Mouse (Mus musculus) gastrocnemius, postnatal 10 days (tissue): Measurements from ENCODE around the gene Acoxl. TPM values are rescaled to one million over a fixed set of nuclear protein-coding genes. Genes with fewer than 3 reads are reported as not detected.
"Not testable (repeated sequence)": the region's sequence is repeated elsewhere in the genome, so short reads cannot be mapped to it uniquely, and the experiment has no call there.

ENCODE experiments used
- DNase-seq: peaks from one replicate; pipeline ENCODE4 v3.0.0; 2021; ENCODE audit warnings: mixed read lengths
- total RNA-seq, 2 experiments: library from RNA; stranded (reverse); gene quantifications; 2 replicates each; pipeline ENCODE4 v1.2.3; 2021

Gene Acoxl
- total RNA-seq, 2 experiments from 2014 or later = 0.11 to 0.14 TPM

DNA sequence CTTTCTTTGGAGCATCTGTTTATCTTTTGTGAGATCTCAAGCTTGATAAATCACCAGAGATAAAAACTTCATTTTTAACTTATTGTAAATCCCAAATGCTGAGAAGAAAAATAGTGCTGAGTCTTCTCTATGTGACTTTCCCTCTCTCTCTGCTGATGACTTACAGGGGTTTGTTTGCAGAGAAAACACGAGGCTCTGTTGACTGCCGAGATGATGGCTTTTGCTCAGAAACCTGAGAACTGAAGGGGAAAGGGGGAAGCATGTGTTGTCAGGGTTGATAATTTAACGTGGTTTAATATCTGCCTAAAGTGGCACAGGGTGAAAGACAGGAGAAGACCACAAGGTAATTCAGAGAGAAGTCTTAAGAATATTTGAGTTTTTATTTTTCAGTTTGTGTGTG is 245.2 kb downstream of the Acoxl start:
- DNase-seq = no peak

DNA sequence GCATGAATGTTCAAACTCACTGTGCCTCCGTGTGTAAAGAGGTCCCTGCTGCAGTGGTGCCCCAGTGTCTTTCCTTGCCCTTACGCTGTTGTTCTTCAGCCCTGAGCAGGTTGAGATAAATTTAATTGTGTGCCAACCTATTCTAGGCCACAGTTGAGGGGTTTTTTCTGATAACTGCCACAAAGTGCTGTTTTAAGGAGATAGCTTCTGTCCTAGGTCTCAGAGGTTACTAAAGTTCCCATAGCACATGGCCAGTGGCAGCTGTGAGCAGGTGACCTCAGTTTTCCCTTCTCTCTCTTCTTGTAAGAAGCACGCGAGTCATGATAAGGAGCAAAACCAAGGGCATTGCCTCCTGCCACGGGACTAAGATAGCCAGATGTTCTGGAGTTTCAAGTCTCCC is 245.9 kb downstream of the Acoxl start:
- no peak for DNase-seq

DNA sequence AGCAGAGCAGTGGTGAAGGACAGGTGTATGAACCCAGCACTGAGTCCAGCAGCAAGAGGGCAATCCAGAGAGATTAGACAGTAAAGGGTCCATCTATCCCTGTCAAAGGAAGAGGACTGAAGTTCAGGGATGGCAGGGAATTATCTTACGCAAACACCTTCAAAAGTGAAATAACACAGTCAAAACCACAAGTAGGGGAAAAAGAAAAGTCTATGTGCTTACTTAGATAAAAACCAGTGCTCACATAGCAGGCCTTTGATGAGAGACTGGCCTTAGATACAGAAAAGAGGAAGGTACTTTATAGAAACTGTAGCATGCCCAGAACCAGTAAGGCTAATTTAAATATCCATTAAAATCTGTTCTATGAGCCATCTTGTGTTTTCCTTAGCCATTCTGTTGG is 246.8 kb downstream of the Acoxl start:
- DNase-seq = no peak

DNA sequence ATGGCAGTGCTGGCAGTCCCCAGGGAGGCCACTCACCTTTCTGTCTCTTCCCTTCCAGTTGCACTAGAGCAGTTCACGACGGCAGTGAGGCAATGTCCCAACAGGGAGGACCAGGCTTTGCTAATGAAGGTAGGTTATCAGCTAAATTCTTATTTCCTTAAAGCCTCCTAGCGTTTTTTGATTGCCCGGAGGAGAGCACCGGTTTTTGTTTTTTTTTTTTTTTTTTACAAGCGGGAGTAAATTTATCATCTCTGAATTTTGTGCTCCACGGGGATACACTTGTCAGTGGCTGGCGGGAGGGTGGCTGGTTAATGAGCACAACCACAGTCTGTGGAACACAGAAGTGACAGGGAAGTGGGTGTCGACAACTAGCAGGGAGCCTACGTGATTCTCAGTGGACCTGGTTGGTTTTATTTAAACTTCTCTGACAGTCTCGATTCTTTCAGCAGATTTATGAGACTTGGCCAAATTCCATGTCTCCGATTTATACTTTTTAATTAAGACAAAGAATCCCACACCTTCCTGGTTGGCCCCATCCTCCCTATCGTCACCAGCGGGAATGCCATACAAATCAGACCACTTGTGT is 247.7 kb downstream of the Acoxl start:
- no peak for DNase-seq

DNA sequence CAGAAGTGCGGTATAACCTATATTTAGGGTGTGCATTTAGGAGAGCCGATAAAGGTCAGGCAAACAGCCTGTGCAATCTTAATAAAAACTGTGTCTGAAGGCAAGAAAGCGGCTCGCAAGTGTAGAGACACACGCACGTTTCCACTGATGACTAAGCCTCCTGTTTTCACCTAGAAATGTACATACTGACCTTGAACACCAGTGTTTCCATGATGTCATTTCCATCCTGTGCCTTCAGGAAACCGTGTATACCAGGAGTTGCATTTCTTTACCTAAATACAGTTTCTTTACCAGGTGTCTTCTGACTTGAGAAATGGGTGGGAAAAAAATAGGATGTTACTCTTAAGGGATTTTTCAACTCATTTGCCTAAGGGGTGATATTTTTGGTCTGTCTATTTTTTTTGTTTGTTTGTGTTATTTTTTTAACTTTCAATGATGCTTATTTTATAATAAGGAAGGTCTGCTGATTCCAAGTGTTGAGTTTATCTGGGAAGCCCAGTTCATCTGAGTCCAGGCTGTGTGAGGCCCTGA is 248.4 kb downstream of the Acoxl start:
- DNase-seq = no peak

DNA sequence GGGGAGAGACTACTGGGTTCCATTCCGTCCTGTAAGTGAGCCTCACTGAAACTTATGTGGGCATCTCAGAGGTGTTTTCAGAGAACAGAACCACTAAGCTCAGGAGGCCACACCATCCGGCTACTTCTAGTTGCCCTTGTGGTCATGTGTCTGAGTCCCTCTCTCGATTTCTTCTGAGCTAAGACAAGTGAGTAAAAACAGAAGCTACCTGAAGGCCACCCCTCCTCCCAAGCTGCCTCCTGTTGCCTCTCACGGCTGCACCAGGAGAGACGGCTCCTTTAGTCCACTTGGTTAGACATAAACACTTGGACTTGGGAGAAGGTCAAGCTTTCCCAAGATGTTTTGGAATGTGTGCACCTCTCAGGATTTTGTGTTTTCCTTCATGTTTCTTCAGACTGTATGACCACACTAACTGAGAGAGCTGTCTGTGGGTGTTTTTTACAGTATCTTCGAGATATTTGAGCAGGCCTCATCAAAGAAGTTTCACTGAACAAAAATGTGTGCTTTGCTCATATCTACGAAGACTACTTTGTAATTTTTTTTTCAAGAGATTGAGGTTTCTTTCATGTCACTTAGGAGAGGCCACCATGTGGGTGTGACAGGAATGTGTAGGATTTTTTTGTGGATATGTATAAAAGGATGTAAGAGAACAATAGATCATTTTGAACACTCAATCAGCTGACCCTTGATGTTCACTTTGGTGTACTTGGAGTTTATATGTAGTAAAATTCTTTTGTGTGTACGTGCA is 249.3 kb downstream of the Acoxl start:
- no peak for DNase-seq

DNA sequence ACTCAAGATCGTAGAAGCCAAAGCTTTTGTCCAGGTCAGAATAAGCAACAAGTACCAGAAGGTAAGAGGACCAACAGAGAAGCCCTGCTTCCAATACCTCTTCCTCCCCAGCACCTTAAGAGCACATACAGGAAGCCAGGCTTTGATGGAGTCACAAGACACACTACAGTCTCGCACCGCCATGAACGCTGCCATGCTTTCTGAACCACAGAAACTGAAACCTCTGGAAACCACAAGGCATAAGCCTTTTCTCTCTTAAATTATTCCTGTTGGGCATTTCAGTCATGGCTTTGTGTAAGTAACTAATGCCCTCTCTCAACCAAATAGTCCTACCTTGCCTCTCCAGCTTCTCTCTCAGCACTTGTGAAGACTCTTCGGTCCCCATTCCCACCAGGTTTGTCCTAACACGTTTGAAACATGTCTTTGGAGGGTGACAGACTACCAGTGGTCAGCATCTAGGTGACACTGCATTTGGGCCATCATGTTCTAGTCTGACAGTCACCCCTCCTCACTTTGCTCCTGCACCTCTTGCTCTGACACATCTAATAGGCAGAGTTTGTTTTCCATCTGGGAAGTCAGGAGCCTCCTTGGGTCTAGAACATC is 251.7 kb downstream of the Acoxl start:
- no peak for DNase-seq

DNA sequence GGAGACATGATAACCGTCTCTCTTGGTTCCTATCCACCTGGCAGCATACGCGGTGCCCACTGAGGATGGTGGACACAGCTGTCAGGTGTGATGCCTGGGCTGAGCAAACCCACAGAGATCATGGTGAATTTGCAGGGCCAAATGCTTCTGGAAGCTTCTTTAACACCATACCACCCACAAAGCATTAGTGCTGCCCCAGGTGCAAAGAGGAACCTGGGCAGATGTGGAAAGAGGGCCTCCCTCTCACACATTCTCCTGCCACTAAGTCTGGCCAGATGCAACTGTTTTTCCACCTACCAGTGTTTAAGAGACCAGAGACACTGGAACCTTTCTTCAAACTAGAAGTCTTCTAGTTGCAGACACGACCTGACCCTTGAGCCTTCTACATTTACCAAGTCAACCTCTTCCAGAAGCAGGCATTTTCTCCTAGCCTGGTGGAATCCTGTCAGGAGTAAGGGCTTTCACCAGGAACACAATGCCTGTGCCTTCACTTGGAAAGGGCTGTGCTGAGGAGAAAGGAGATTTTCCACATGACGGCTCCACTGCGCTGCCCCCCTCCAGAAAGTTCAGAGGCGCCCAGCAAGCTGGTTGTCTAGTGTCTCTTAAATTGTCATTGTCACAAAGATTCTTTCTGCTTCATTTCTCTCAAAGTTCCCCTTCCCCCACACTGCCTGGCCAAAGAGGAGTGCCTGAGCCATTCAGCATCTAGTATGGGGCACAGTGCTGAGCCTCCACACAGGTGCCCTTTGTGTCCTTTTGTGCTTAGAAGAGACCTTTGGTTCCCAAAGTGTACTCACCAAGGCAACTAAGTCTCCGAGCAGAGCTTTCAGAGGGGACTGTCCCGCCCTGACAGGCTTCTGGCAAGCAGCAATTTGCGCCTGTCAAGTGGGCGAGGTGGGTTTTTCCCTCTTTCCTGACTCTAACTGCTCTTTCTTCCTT is 253.0 kb downstream of the Acoxl start:
- DNase-seq = no peak

DNA sequence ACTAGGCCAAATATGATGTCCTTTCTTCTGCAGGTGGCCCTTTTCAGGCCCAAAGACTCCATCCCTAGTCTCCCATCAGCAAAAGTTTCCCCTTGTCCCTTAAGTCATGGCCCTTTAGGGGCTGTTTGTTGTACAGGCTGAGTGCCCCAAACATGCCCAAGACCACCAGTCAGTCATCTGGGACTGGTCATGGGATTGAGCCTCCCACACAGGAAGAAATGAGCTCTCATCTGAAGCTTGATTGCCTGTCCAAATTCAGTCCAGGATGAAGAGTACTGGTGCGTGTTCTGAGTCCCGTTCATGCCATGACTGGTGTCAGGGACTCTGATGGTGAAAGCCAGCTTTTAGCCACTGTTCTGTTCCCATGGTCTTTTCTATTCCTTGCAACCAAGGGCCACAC is 253.8 kb downstream of the Acoxl start:
- no peak for DNase-seq

DNA sequence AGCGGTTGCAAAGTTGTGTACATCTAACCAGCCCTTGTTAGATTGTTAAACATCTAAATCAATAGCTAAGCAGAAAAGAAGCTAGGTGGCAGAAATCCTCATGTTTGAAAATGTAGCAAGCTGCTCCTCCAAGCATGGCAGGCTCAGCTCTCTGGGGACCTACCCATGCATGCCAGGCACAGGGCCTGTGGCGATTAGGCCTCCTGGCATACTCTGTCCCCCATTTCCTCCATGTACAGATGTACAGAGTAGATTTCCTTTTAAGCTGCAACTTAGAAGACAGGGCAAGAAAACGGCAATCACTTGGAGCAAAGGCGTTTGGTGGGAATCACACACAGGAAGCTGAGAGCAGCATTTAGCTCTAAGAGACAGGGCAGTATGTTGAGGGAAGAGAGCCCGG is 255.5 kb downstream of the Acoxl start:
- no peak for DNase-seq

DNA sequence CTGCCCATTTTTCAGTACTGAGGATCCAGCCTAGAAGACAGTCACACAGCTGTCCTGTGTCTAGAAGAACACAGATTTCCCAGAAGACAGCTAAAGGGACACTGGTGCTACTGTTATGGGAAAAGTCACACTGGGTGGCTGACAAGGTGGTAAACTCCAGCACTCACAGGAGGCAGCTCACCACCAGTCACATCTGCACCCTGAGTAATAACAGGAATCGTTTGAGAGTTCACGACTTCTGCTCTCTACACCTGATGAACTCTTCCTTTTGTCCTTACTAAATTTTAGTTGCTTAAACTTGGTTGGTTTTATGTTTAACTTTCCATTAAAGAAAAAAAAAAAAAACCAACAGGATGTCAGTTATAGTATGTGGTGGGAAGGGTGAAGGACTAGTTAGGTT is 255.9 kb downstream of the Acoxl start:
- DNase-seq = no peak

DNA sequence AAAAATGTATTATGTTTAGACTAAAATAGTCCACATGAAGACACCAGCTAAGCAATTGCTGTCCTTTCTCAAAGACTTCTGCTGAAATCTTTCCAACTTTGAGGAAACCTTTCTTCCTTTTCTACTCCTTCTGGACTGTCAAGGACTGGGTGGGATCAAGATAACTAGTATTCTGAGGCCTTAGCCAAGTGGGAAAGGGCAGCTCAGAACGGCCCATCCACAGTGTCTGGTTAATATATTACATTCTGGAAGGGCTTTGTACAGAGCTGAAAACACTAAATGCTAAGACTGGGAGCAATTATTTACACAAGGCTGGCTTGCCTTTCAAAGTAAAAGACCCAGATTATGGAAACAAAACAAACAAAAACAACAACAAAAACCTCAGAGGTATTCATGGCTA is 256.6 kb downstream of the Acoxl start:
- no peak for DNase-seq

DNA sequence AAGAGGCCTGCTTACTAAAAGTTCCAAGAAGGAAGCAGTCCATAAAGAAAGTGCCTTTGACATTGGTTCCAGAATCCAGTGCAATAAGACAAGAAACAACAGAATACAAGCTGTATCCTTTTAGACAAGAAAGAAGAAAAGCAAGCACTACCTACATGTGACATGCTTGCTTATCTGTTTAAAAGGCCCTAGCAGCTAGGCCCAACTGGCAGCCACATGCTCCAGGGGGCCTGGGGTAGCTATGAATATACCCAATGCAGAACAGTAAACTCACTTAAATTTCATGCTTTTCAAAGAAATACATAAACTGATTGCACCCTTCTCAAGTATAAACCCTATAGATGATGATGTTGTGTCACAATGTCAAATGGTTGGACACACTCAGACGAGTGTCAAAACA is 257.4 kb downstream of the Acoxl start:
- DNase-seq = no peak

DNA sequence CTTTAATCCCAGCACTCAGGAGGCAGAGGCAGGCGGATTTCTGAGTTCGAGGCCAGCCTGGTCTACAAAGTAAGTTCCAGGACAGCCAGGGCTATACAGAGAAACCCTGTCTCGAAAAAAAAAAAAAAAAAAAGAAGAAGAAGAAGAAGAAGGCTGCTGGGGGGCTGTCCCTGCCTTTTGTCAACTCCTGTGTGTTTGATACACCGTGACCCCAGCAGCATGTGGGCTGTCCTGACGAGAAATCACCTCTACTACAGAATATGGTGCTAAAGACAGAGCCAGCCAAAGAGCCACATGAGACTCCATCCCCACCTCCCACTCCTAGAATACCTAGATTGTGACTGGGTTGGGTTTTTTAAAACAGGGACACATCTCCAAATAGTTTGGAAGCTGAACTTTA is 259.4 kb downstream of the Acoxl start:
- DNase-seq = not testable (repeated sequence)

DNA sequence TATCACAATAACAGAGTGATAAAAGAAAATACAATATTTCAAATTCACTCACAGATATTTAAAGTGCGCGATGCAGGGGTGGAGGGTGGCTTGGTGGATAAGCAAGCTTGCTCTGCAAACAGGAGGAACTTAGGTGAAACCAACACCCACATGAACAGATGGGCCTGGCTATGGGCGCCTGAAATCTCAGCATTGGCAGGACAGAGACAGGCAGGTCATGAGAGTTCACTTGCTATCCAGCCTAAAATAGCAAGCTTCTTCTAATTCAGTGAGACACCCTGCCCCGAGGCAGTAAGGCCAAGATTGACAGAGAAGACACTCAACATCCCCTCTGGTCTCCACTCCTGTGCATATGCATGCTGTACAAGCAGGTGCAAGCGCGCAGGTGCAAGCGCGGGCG is 263.4 kb downstream of the Acoxl start:
- no peak for DNase-seq

DNA sequence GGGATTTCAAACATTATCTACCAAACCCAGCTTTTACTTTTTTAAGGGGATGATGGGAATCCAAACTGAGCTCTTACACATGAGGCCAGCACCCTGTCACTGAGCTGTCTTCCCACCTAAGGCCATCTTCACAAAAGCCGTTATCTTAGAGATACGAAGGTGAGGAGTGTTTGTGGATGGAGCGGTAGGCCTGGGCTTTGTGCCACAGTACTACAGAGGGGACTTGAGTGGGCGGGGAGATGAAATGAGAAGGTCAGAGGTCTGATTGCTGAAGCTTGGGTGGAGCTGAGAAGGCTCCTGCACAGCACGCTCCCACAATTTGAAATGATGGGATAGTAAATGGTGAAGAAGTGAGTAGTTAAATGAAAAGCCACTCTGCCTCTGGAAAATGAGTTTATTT is 266.1 kb downstream of the Acoxl start:
- DNase-seq = no peak

DNA sequence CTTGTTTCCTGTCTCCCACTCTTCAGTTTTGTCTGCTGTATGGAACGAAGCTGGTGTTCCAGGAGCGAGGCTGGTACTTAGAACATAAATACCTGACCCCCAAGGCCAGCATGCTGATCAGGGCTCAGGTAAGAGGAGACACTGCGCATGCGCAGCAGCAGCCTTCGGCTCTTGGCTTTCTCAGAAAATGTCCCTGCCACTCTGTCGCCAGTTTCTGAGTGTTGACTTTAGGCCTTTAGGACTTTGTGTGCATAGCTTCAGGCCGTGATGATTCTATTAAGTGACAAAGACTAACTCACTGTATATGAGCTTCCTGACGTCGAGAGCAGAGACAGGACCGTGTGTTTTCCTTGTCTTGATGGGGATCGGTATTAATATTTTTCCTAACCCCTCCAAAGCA is 267.0 kb downstream of the Acoxl start:
- no peak for DNase-seq

DNA sequence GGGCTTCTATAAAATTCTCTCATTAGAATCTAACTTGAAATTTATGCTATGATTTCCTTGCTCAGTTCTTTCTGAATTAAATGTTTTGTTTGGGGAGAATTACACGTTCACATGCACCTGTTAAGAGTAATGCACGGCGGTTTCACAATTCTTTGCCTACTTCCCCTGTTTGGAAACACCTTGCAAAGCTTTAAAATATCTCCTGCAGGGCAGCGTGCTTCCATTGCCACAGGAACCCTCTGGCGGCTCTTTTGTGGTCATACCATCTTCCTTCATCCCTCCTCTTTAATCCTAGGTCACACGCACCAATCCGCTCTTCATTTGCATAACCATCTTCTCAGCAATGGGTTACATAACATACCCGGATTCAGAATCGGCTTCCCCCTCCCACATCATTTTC is 272.9 kb downstream of the Acoxl start:
- DNase-seq = no peak

DNA sequence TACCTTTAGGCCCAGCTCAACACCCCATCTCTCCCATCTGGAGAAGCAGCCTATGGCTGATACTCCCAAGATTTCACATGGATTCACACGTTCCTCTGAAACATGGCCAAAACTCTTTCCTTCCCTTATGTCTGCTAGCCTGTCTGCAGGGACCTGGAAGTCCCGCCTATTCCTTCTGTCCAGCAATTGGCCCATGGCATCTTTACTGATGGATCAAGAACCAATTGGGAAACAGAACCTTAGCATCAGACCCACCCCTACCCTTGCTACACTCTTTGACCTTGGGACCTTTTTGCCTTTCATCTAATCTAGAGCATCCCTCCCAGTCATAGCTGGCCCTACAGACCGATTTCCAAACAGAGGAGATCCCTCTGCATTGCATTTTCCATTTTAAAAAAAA is 275.9 kb downstream of the Acoxl start:
- DNase-seq = no peak

DNA sequence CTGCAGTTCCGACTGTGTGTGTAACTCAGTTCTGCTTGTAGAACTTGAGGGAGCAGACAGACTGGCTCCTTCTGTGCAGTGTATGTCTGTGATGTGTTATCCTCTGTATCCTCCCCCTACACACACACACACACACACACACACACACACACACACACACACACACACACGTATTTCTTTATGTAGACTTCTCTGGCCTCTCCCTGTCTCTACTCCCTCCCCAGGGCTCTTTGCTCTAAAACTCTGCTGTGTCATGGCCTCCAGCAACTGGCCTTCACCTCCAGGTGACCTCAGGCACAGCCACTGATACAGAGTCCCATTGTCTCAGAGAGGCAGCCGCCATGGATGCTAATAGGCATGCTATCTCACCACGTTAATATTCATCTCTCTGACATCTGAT is 276.9 kb downstream of the Acoxl start:
- no peak for DNase-seq

DNA sequence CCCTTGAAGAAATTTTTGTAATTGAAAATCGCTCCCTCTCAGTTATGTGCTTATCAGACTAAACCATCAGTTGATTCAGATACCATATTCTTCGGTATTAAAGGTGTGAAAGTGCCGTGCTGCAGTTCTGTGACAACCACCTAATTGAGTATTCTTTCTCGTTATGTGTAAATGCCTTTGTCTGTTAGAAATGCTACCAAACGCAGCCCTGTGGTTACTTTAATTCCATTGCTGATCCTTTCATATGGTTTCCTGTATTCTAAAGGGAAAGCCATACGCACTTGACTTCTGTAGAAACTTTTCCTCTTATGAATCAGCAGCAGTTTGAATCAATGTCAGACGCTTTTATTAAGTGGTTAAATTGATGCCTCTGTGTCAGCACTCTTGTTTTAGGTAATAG is 278.9 kb downstream of the Acoxl start:
- no peak for DNase-seq

DNA sequence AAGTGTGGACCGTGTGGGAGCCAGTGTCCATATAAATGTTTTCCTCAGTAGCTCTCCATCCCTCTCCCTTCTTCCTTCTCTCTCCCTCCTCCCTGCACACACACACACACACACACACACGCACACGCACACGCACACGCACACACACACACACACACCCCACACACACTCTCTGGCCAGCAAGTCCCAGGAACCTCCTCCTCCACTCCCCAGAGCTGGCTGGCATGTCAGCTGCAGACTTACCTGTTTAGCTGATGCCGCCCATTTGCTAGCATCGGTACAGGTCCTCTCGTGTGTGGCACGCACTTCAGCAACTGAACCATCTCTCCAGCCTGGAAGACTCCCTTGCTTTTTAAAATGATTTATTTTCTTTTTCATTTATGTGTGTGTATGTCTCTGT is 280.3 kb downstream of the Acoxl start:
- DNase-seq = no peak

DNA sequence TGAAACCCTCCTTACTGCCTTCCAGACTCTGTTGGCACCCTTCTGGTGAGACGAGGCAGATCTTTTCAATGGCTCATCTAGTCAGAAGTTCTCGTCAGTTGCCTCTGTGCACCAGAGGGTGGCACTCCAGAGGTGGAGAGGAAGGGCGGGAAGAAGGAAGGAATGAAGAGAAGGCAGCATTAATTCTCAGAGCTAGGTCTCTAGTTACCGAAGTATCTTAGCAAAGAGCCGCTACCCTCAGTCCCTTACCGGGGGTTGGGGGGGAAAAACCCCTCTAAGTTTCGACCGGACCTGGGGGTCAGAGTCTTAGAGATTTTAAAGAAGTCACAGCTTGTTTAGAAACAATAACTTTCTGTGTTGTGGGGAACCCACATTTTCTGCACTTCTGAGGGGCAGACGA is 283.8 kb downstream of the Acoxl start:
- DNase-seq = peak; percentile 58
